Mouse (Mus musculus) midbrain, postnatal 0 days (tissue): ENCODE measurements around the gene Dyrk3. TPM values are rescaled to one million over a fixed set of nuclear protein-coding genes. Genes with fewer than 3 reads are reported as not detected.

Source experiments
- ATAC-seq: fragments of 200-750 bp; cut with Nextera tagmentation; 2 replicates; pipeline ENCODE4 v1.8.0; 2017; ENCODE audit warnings: moderate number of reproducible peaks, mild to moderate bottlenecking, moderate TSS enrichment, moderate library complexity; ENCODE audit not compliant: low FRiP score
- DNase-seq: peaks from one replicate; pipeline ENCODE4 v3.0.0-alpha.2; 2015; ENCODE audit warnings: low spot score
- H3K27ac ChIP-seq: fragments of 300-500 bp; sonication (generic); 2 replicates; pipeline ENCODE4 v1.5.1; 2014; ENCODE audit warnings: low read depth, mild to moderate bottlenecking, low read length, mixed read lengths
- H3K27me3 ChIP-seq: fragments of 300-500 bp; sonication (generic); 2 replicates; pipeline ENCODE4 v1.6.1; 2014; ENCODE audit warnings: low read length, control low read depth, mixed read lengths; ENCODE audit not compliant: insufficient read depth
- H3K36me3 ChIP-seq: fragments of 300-500 bp; sonication (generic); 2 replicates; pipeline ENCODE4 v1.6.1; 2014; ENCODE audit warnings: low read length, control low read depth, mixed read lengths; ENCODE audit not compliant: insufficient read depth
- H3K4me1 ChIP-seq: fragments of 300-500 bp; sonication (generic); 2 replicates; pipeline ENCODE4 v1.6.1; 2014; ENCODE audit warnings: mild to moderate bottlenecking, control low read depth, antibody characterized with exemption, low read length, mixed read lengths; ENCODE audit not compliant: insufficient read depth
- H3K4me2 ChIP-seq: fragments of 300-500 bp; sonication (generic); 2 replicates; pipeline ENCODE4 v1.6.1; 2014; ENCODE audit warnings: low read depth, mild to moderate bottlenecking, low read length, mixed read lengths; ENCODE audit not compliant: poor library complexity, severe bottlenecking
- H3K4me3 ChIP-seq: fragments of 300-500 bp; sonication (generic); 2 replicates; pipeline ENCODE4 v1.5.1; 2014; ENCODE audit warnings: low read depth, mild to moderate bottlenecking, low read length, moderate library complexity
- H3K9ac ChIP-seq: fragments of 300-500 bp; sonication (generic); replicated peaks from 2 replicates; pipeline ENCODE4 v1.6.1; 2014; ENCODE audit warnings: mild to moderate bottlenecking, low read length, moderate library complexity, mixed read lengths; ENCODE audit not compliant: poor library complexity, severe bottlenecking
- H3K9me3 ChIP-seq: fragments of 300-500 bp; sonication (generic); 2 replicates; pipeline ENCODE4 v1.6.1; 2016; ENCODE audit warnings: low read length, control low read depth
- CTCF ChIP-seq: IDR thresholded peaks from 2 replicates; pipeline ENCODE4 v1.5.1; 2016; ENCODE audit warnings: antibody characterized with exemption, mild to moderate bottlenecking
- WGBS: fragments of 180-500 bp; shearing (Covaris S2); extraction: QIAGEN DNeasy Blood & Tissue Kit; methylation state at CpG from one replicate; pipeline ENCODE4 v1.1.7; 2014; 5-methylcytosine and 5-hydroxymethylcytosine counted together
- polyA plus RNA-seq: library from polyadenylated mRNA; unstranded; fragments of >200 nt; fragmentation: Nextera tagmentation; extraction: Ambion mirVana; gene quantifications from 2 replicates; pipeline ENCODE4 v1.2.1, GENCODE M21; 2015
- total RNA-seq: library from RNA; depleted of rRNA; stranded (reverse); fragments of >200 nt; gene quantifications from 2 replicates; pipeline ENCODE4 v1.2.3, GENCODE M21; 2014

Gene Dyrk3
- total and polyA plus RNA-seq, 2 experiments from 2014 or later, result 12.0 to 13.0 TPM

- no peaks in the 10 kb centered on the region for H3K9me3 ChIP-seq
- WGBS, result 6% methylated on average over 4 of the region's 4 CpGs
- H3K4me1 ChIP-seq, result peaks cover 13% of the 10 kb centered on the region; the same call in 1 of the 2 replicates
- ATAC-seq (no peak), DNase-seq (peak; percentile 53)
- no peak overlapping the region for H3K4me3 ChIP-seq
- no peak overlapping the region for H3K9ac ChIP-seq
- H3K27ac ChIP-seq, result 0 out of 2 replicates have a peak overlapping the region, but pooled peaks have one; percentile 26
- H3K4me2 ChIP-seq, result no peak overlapping the region
- no peaks in the 10 kb centered on the region for H3K36me3 ChIP-seq
- no peaks in the 10 kb centered on the region for H3K27me3 ChIP-seq
- no peak for TF ChIP-seq CTCF
These were observed 52.0 kb downstream of the Dyrk3 start for GRCm38 (mm10) chr1:131085957-131086739.

- H3K27ac ChIP-seq, result no peak overlapping the region
These were observed 52.9 kb downstream of the Dyrk3 start for GRCm38 (mm10) chr1:131085272-131085671.

GRCm38 (mm10) chr1:131084289-131084688, 53.9 kb downstream of the Dyrk3 start:
- Histone ChIP-seq H3K27me3 (no peaks in the 10 kb centered on the region), H3K4me3 (no peak overlapping the region), H3K27ac (no peak overlapping the region), H3K36me3 (no peaks in the 10 kb centered on the region), H3K9ac (no peak overlapping the region), H3K9me3 (no peaks in the 10 kb centered on the region), H3K4me2 (no peak overlapping the region), H3K4me1 (peaks cover 17% of the 10 kb centered on the region; the same call in 1 of the 2 replicates)
- ATAC-seq, result no peak
- WGBS, result 46% methylated on average over 8 of the region's 8 CpGs
- DNase-seq, result no peak
- no peak for TF ChIP-seq CTCF

More at GRCm38 (mm10) chr1:131085272-131085671, 52.9 kb downstream of the Dyrk3 start:
- 70% methylated on average over 3 of the region's 3 CpGs for WGBS
- Histone ChIP-seq H3K27me3 (no peaks in the 10 kb centered on the region), H3K9ac (no peak overlapping the region), H3K9me3 (no peaks in the 10 kb centered on the region), H3K4me2 (no peak overlapping the region), H3K36me3 (no peaks in the 10 kb centered on the region), H3K4me3 (no peak overlapping the region), H3K4me1 (peaks cover 11% of the 10 kb centered on the region; the same call in 1 of the 2 replicates)
- ATAC-seq (no peak), DNase-seq (no peak)
- TF ChIP-seq CTCF, result no peak

- TF ChIP-seq CTCF, result no peak
- Histone ChIP-seq H3K9me3 (no peaks in the 10 kb centered on the region), H3K27ac (no peak overlapping the region), H3K4me3 (no peak overlapping the region), H3K27me3 (no peaks in the 10 kb centered on the region), H3K4me1 (peaks cover 22% of the 10 kb centered on the region; the same call in 1 of the 2 replicates), H3K9ac (no peak overlapping the region), H3K4me2 (no peak overlapping the region), H3K36me3 (no peaks in the 10 kb centered on the region)
- ATAC-seq (no peak), DNase-seq (no peak)
- WGBS, result 63% methylated on average over 4 of the region's 4 CpGs
These were observed 54.5 kb downstream of the Dyrk3 start for GRCm38 (mm10) chr1:131083609-131084008.

- DNase-seq (no peak), ATAC-seq (no peak)
- no peak overlapping the region for H3K4me2 ChIP-seq
- H3K36me3 ChIP-seq, result no peaks in the 10 kb centered on the region
- H3K27ac ChIP-seq, result no peak overlapping the region
- WGBS, result 73% methylated on average over 5 of the region's 5 CpGs
- H3K9me3 ChIP-seq, result no peaks in the 10 kb centered on the region
- no peak for TF ChIP-seq CTCF
- H3K4me1 ChIP-seq, result peaks cover 24% of the 10 kb centered on the region; the same call in 1 of the 2 replicates
- no peak overlapping the region for H3K4me3 ChIP-seq
- no peak overlapping the region for H3K9ac ChIP-seq
- H3K27me3 ChIP-seq, result no peaks in the 10 kb centered on the region
These were observed 55.0 kb downstream of the Dyrk3 start for GRCm38 (mm10) chr1:131083122-131083521.

- H3K4me1 ChIP-seq, result peaks cover 17% of the 10 kb centered on the region; the same call in 1 of the 2 replicates
- WGBS, result 91% methylated on average over 1 of the region's 1 CpGs
- no peak for ATAC-seq
- no peaks in the 10 kb centered on the region for H3K36me3 ChIP-seq
- no peak for TF ChIP-seq CTCF
- DNase-seq, result no peak
- H3K27ac ChIP-seq, result no peak overlapping the region
- no peak overlapping the region for H3K4me2 ChIP-seq
- no peak overlapping the region for H3K9ac ChIP-seq
- no peaks in the 10 kb centered on the region for H3K27me3 ChIP-seq
- H3K9me3 ChIP-seq, result no peaks in the 10 kb centered on the region
- no peak overlapping the region for H3K4me3 ChIP-seq
These were observed 57.5 kb downstream of the Dyrk3 start for GRCm38 (mm10) chr1:131080686-131081085.
